Mouse (Mus musculus) embryonic fibroblast, embryonic 13.5 days (primary cell): Measurements from ENCODE around the gene Arhgef10l.

Experiments
- CTCF ChIP-seq: IDR thresholded peaks from 2 replicates; pipeline ENCODE4 v1.5.1; 2011; ENCODE audit warnings: mild to moderate bottlenecking, control low read depth, low read length, moderate library complexity, borderline replicate concordance; ENCODE audit not compliant: insufficient read depth
- POLR2A ChIP-seq: IDR thresholded peaks from 2 replicates; pipeline ENCODE4 v1.6.1; 2011; ENCODE audit warnings: low read depth, mild to moderate bottlenecking, control low read depth, low read length, moderate library complexity

- TF ChIP-seq POLR2A = no peak
- TF ChIP-seq CTCF = no peak
Measured at GRCm38 (mm10) chr4:140634861-140635388, 30.9 kb downstream of the Arhgef10l start.
